Mouse (Mus musculus) stomach, postnatal 0 days (tissue): Measurements from ENCODE around the gene Frmd4b.

Source experiments
- CTCF ChIP-seq: IDR thresholded peaks from 2 replicates; pipeline ENCODE4 v1.5.1; 2016; ENCODE audit warnings: antibody characterized with exemption, low read depth, mild to moderate bottlenecking, moderate library complexity
- EP300 ChIP-seq: optimal IDR thresholded peaks from 2 replicates; pipeline ENCODE3; 2016; ENCODE audit warnings: antibody characterized with exemption

GRCm38 (mm10) chr6:97305491-97305890, 311.9 kb downstream of the Frmd4b start:
- TF ChIP-seq CTCF, result no peak
- TF ChIP-seq EP300, result no peak
